Mouse (Mus musculus) cerebellum, postnatal 25 days (tissue): Measurements from ENCODE around the gene Prkch.
"Not testable (repeated sequence)": the region's sequence is repeated elsewhere in the genome, so short reads cannot be mapped to it uniquely, and the experiment has no call there.

Experiments used
- DNase-seq, 2 experiments: peaks; one replicate each; pipeline ENCODE4 v3.0.0; 2021; ENCODE audit warnings: mixed read lengths in 2 of 2

Gene Prkch

GRCm38 (mm10) chr12:73584610-73585240, at the start of gene Prkch:
Gene Prkch (plus strand): TSS chr12:73584796.
- DNase-seq = peak; percentile 35 to 60

GRCm38 (mm10) chr12:73537499-73538138, 47.0 kb upstream of the Prkch start:
- no peak for DNase-seq

GRCm38 (mm10) chr12:73538139-73538508, 46.5 kb upstream of the Prkch start:
- not testable (repeated sequence) for DNase-seq

- DNase-seq = no peak
Observed at GRCm38 (mm10) chr12:73539151-73539550, 45.4 kb upstream of the Prkch start.

- DNase-seq = no peak
Observed at GRCm38 (mm10) chr12:73540402-73540801, 44.2 kb upstream of the Prkch start.

- no peak for DNase-seq
Observed at GRCm38 (mm10) chr12:73543191-73543590, 41.4 kb upstream of the Prkch start.

- DNase-seq = no peak
Observed at GRCm38 (mm10) chr12:73544736-73545671, 39.6 kb upstream of the Prkch start.

GRCm38 (mm10) chr12:73545672-73546085, 38.9 kb upstream of the Prkch start:
- peak in 1 of 2 experiments; percentile 12 for DNase-seq

GRCm38 (mm10) chr12:73546086-73546711, 38.4 kb upstream of the Prkch start, which contains the start of gene Tmem30b:
Gene Tmem30b (minus strand): TSS chr12:73546392.
- DNase-seq = no peak

GRCm38 (mm10) chr12:73547646-73548045, 37.0 kb upstream of the Prkch start:
- DNase-seq = no peak

GRCm38 (mm10) chr12:73548259-73548658, 36.3 kb upstream of the Prkch start:
- DNase-seq = no peak

GRCm38 (mm10) chr12:73554155-73554554, 30.4 kb upstream of the Prkch start:
- DNase-seq = peak; percentile 45 to 75

GRCm38 (mm10) chr12:73558525-73559195, 25.9 kb upstream of the Prkch start:
- no peak for DNase-seq

GRCm38 (mm10) chr12:73560091-73560490, 24.5 kb upstream of the Prkch start:
- no peak for DNase-seq

- not testable (repeated sequence) for DNase-seq
Observed at GRCm38 (mm10) chr12:73563122-73563521, 21.5 kb upstream of the Prkch start.

- DNase-seq = no peak
Observed at GRCm38 (mm10) chr12:73564176-73564575, 20.4 kb upstream of the Prkch start.

- peak; percentile 22 for DNase-seq
Observed at GRCm38 (mm10) chr12:73564795-73565619, 19.6 kb upstream of the Prkch start.

GRCm38 (mm10) chr12:73565620-73565969, 19.0 kb upstream of the Prkch start:
- no peak for DNase-seq

GRCm38 (mm10) chr12:73574632-73575031, 10.0 kb upstream of the Prkch start:
- no peak for DNase-seq

- no peak for DNase-seq
Observed at GRCm38 (mm10) chr12:73578141-73578540, 6.5 kb upstream of the Prkch start.

GRCm38 (mm10) chr12:73580811-73581210, 3.8 kb upstream of the Prkch start:
- DNase-seq = no peak
